Mouse (Mus musculus) liver, adult 2 months (tissue): Measurements from ENCODE around the gene Ddn.

Experiments
- CTCF ChIP-seq: fragments of 200-500 bp; IDR thresholded peaks from 2 replicates; pipeline ENCODE4 v1.5.1; 2011; ENCODE audit warnings: low read depth, low read length, control low read depth
- POLR2A ChIP-seq: fragments of 200-500 bp; IDR thresholded peaks from 2 replicates; pipeline ENCODE4 v1.6.1; 2011; ENCODE audit warnings: low read length, control low read depth; ENCODE audit not compliant: insufficient read depth; ENCODE audit errors: extremely low read depth

DNA sequence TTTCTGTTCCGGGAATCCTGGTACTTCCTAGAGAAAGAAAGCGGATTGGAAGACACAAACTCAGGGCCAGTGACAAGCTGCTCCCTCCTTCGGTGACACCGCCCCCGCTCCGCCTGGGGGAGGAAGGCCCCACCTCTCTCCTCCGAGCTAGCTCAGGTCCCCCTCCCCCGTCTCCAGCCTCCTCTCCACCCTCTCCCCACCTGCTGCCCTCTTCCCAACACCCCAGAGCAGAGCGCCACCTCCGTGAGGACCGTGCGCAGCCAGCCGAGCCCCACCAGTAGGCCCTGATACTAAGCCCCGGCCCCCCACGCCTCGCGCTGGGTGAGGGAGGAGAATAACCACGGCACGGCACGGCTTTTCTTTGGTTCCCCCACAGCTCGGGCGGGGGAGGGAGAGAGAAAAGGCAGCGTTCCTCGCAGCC lies 47.1 kb downstream of the Ddn start:
- TF ChIP-seq POLR2A (no peak), CTCF (no peak)
